Mouse (Mus musculus) kidney, postnatal 0 days (tissue): Measurements from ENCODE around the gene Olfr593. TPM values are rescaled to one million over a fixed set of nuclear protein-coding genes. Genes with fewer than 3 reads are reported as not detected.
"Not testable (repeated sequence)": the region's sequence is repeated elsewhere in the genome, so short reads cannot be mapped to it uniquely, and the experiment has no call there.

ENCODE experiments used
- ATAC-seq: fragments of 200-750 bp; cut with Nextera tagmentation; replicated peaks from 2 replicates; pipeline ENCODE4 v1.8.0; 2017; ENCODE audit warnings: low read depth, moderate number of reproducible peaks, moderate TSS enrichment, moderate library complexity; ENCODE audit not compliant: low FRiP score
- DNase-seq: peaks from one replicate; pipeline ENCODE4 v3.0.0-alpha.2; 2016; ENCODE audit warnings: low spot score
- H3K27ac ChIP-seq: fragments of 300-500 bp; sonication (generic); 2 replicates; pipeline ENCODE4 v1.5.1; 2014; ENCODE audit warnings: mild to moderate bottlenecking
- H3K27me3 ChIP-seq: fragments of 300-500 bp; sonication (generic); 2 replicates; pipeline ENCODE4 v1.6.1; 2014; ENCODE audit warnings: low read length, mixed read lengths; ENCODE audit not compliant: insufficient read depth
- H3K36me3 ChIP-seq: fragments of 300-500 bp; sonication (generic); 2 replicates; pipeline ENCODE4 v1.6.1; 2014; ENCODE audit warnings: low read length, mixed read lengths; ENCODE audit not compliant: insufficient read depth
- H3K4me1 ChIP-seq: fragments of 300-500 bp; sonication (generic); replicated peaks from 2 replicates; pipeline ENCODE4 v1.6.1; 2014; ENCODE audit warnings: antibody characterized with exemption, low read length, mixed read lengths; ENCODE audit not compliant: insufficient read depth
- H3K4me2 ChIP-seq: fragments of 300-500 bp; sonication (generic); 2 replicates; pipeline ENCODE4 v1.6.1; 2014; ENCODE audit warnings: mild to moderate bottlenecking, low read length, moderate library complexity, mixed read lengths
- H3K4me3 ChIP-seq: fragments of 300-500 bp; sonication (generic); replicated peaks from 2 replicates; pipeline ENCODE4 v1.5.1; 2014; ENCODE audit warnings: low read depth, low read length
- H3K9ac ChIP-seq: fragments of 300-500 bp; sonication (generic); 2 replicates; pipeline ENCODE4 v1.6.1; 2014; ENCODE audit warnings: low read depth, low read length
- H3K9me3 ChIP-seq: fragments of 300-500 bp; sonication (generic); replicated peaks from 2 replicates; pipeline ENCODE4 v1.6.1; 2016; ENCODE audit warnings: low read length, inconsistent platforms, mixed read lengths
- CTCF ChIP-seq: IDR thresholded peaks from 2 replicates; pipeline ENCODE4 v1.5.1; 2016; ENCODE audit warnings: antibody characterized with exemption, low read depth, mild to moderate bottlenecking, moderate library complexity
- WGBS: fragments of 180-500 bp; shearing (Covaris S2); extraction: QIAGEN DNeasy Blood & Tissue Kit; methylation state at CpG from one replicate; pipeline ENCODE4 v1.1.7; 2014; 5-methylcytosine and 5-hydroxymethylcytosine counted together
- microRNA-seq: library from miRNA; unstranded; fragments of <30 nt; microRNA quantifications from one replicate; pipeline ENCODE4, GENCODE M21; 2016
- polyA plus RNA-seq: library from polyadenylated mRNA; unstranded; fragments of >200 nt; fragmentation: Nextera tagmentation; extraction: Ambion mirVana; gene quantifications from 2 replicates; pipeline ENCODE4 v1.2.1, GENCODE M21; 2015

The Olfr593 gene
- not detected in 2 replicates for polyA plus RNA-seq

DNA sequence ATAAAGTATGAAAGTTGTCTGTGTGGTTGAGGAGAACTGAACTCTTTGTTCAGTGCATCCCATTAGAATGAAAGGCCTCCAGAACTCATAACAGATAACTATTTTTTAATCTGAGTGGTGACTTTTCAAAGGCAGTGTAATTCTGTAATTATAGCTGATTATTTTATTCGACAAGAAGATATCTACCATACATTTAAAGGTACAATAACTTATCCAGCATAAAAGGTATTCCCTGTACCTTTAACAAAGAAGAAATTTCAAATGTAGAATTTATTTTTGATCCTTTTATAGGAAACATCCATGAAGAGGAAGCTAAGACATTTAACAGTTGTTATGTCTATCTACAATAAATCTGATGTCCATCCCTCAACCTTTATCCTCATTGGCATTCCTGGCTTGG, at the start of gene Olfr593:
Gene Olfr593 (plus strand): TSS at position 301 of the 400 bp plus-strand sequence.
- Histone ChIP-seq H3K4me1 (no peaks in the 10 kb centered on the region), H3K36me3 (no peaks in the 10 kb centered on the region), H3K4me3 (no peak within 1 kb of the TSS), H3K4me2 (no peak within 1 kb of the TSS), H3K9ac (no peak within 1 kb of the TSS), H3K27me3 (no peaks in the 10 kb centered on the region), H3K27ac (no peak within 1 kb of the TSS), H3K9me3 (no peaks in the 10 kb centered on the region)
- no peak for DNase-seq
- ATAC-seq = no peak
- TF ChIP-seq CTCF = no peak
- WGBS = 68% methylated on average over 1 of the region's 1 CpGs

DNA sequence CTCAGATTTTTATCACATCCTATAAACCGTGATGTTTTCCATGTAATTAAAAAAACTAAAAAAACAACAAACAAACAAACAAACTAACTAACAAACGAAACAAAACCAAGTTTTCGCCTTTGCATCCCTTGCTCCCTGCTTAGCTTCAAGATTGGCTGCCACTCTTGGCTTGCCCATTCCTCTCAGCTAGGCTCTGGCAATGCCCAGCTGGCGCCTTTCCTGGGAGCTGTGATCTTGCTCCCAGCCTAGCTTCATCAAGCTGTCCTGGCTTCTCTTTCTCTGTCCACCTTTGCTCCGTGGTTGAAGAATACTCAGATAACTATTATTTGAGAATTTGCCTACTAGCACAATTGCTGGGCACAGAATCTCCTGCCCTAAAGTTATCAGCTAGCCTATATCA, 42.0 kb upstream of the Olfr593 start:
- H3K4me1 ChIP-seq = no peaks in the 10 kb centered on the region
- TF ChIP-seq CTCF = no peak
- ATAC-seq (no peak), DNase-seq (no peak)
- H3K36me3 ChIP-seq = no peaks in the 10 kb centered on the region
- no peaks in the 10 kb centered on the region for H3K27me3 ChIP-seq
- H3K4me3 ChIP-seq = no peak overlapping the region
- H3K9ac ChIP-seq = no peak overlapping the region
- H3K4me2 ChIP-seq = no peak overlapping the region
- no peak overlapping the region for H3K27ac ChIP-seq
- no peaks in the 10 kb centered on the region for H3K9me3 ChIP-seq
- 71% methylated on average over 5 of the region's 5 CpGs for WGBS

DNA sequence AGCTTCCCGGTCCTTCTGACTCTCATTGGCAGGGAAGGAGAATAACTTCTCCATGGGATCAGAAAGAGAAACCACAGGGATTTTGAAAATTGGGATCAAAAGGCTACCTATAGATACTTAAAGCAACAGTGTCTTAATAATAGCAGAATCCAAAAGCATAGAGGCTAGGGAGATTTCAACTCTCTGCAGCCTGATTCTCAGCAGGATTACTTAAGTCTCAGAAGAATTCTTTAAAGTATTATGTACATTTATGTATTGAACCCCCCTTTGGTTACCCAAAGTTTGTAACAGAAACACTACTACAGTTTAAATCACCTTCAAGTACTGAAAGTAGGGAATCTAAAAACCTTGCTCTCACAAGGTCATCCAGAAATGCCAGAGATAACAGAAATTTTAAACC, 33.4 kb upstream of the Olfr593 start, which contains the start of gene Olfr591:
Gene Olfr591 (minus strand): TSS at position 101 of the 400 bp plus-strand sequence.
- no peak for TF ChIP-seq CTCF
- H3K27me3 ChIP-seq = no peaks in the 10 kb centered on the region
- ATAC-seq (no peak), DNase-seq (no peak)
- H3K9ac ChIP-seq = no peak within 1 kb of the TSS
- H3K4me1 ChIP-seq = no peaks in the 10 kb centered on the region
- WGBS = 85% methylated on average over 1 of the region's 1 CpGs
- no peak within 1 kb of the TSS for H3K4me3 ChIP-seq
- H3K36me3 ChIP-seq = no peaks in the 10 kb centered on the region
- no peak within 1 kb of the TSS for H3K4me2 ChIP-seq
- no peaks in the 10 kb centered on the region for H3K9me3 ChIP-seq
- no peak within 1 kb of the TSS for H3K27ac ChIP-seq

DNA sequence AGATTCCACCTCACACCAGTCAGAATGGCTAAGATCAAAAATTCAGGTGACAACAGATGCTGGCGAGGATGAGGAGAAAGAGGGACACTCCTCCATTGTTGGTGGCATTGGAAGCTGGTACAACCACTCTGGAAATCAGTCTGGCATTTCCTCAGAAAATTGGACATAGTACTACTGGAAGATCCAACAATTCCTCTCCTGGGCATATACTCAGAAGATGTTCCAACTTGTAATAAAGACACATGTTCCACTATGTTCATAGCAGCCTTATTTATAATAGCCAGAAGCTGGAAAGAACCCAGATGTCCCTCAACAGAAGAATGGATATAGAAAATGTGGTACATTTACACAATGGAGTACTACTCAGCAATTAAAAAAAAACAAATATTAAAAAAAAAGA, 27.2 kb upstream of the Olfr593 start, which contains the start of gene Olfr592:
Gene Olfr592 (plus strand): TSS at position 301 of the 400 bp plus-strand sequence.
- not testable (repeated sequence) for H3K4me3 ChIP-seq, H3K9me3 ChIP-seq, H3K4me1 ChIP-seq, ATAC-seq, H3K27ac ChIP-seq, H3K36me3 ChIP-seq, H3K27me3 ChIP-seq, H3K4me2 ChIP-seq, DNase-seq, H3K9ac ChIP-seq
- 76% methylated on average over 1 of the region's 1 CpGs for WGBS

DNA sequence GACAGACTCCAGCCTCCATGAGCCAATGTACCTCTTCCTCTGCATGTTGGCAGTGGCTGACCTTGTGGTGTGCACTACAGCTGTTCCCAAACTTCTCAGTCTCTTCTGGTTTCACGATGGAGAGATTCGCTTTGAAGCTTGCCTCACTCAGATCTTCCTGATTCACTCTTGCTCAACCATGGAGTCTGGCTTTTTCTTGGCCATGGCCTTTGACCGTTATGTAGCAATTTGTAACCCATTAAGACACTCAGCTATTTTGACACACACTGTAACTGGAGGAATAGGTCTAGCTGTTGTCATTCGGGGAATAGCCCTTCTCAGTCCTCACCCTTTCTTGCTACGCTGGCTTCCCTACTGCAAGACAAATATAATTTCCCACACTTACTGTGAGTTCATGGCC, 388 bp downstream of the Olfr593 start:
- not testable (repeated sequence) for H3K27me3 ChIP-seq, H3K4me2 ChIP-seq, DNase-seq, ATAC-seq, H3K27ac ChIP-seq, H3K4me3 ChIP-seq, H3K9ac ChIP-seq, H3K4me1 ChIP-seq, H3K36me3 ChIP-seq, H3K9me3 ChIP-seq
- 84% methylated on average over 5 of the region's 5 CpGs for WGBS

DNA sequence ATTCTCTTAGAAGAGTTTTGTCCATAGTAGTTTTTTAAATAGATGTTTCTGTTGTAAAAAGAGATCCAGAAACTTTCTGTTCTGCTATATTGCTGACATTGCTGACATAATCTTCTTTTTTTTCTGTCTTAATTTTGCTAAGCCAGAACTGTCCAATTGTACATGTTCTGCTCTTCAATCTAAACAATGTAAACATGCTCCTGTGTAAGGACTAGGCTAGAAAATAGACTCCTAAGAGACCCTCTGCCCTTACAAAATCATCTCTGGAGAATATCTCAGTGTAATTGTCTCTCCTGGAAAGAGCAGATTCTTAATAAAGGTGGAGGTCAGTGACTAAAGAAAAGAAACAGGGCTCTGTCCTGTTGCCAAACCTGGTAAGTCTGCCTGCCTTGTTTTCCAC, 5.0 kb downstream of the Olfr593 start, which contains the start of gene Olfr594:
Gene Olfr594 (plus strand): TSS at position 301 of the 400 bp plus-strand sequence.
- DNase-seq (no peak), ATAC-seq (no peak)
- Histone ChIP-seq H3K4me3 (no peak within 1 kb of the TSS), H3K9me3 (no peaks in the 10 kb centered on the region), H3K4me2 (no peak within 1 kb of the TSS), H3K27me3 (no peaks in the 10 kb centered on the region), H3K27ac (no peak within 1 kb of the TSS), H3K36me3 (no peaks in the 10 kb centered on the region), H3K4me1 (no peaks in the 10 kb centered on the region), H3K9ac (no peak within 1 kb of the TSS)
- TF ChIP-seq CTCF = no peak

DNA sequence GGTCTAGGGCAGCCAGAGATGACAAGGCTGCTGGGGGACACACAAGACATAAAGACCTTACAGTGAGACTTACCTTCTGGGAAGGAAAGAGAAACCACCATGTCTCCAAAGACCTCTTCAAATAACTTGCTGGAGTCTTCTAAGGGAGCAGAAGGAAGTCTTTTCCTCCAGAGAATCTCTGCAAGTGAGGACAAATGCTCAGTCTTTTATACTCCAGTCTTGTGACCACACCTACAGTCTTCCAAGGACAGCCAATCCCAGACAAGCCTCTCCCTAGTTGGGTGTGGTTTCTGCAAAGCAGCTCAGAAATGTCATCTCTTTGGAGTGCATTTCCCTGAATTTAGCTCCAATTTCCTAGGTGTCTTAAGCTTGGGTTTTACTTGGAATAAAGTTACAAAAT, 40.7 kb downstream of the Olfr593 start, which contains the start of gene Usp17ld:
Gene Usp17ld (minus strand): TSS at position 101 of the 400 bp plus-strand sequence.
- not testable (repeated sequence) for H3K36me3 ChIP-seq, DNase-seq, H3K4me1 ChIP-seq, H3K9me3 ChIP-seq, ATAC-seq, H3K27me3 ChIP-seq, H3K4me2 ChIP-seq, H3K4me3 ChIP-seq, H3K27ac ChIP-seq, H3K9ac ChIP-seq

Small RNA genes lying within 50 kb of the gene (microRNA-seq; reads per million reads assigned to microRNA genes)
- not detected for gene Gm25171

Other genes with a start within 250 kb of the Olfr593 start
- not detected in 2 replicates for gene Olfr576, start 249.2 kb upstream of the Olfr593 start, polyA plus RNA-seq
- gene Olfr577, start 235.9 kb upstream of the Olfr593 start, polyA plus RNA-seq = not detected in 2 replicates
- not detected in 2 replicates for gene Olfr578, start 222.5 kb upstream of the Olfr593 start, polyA plus RNA-seq
- not detected in 2 replicates for gene Olfr582, start 173.8 kb upstream of the Olfr593 start, polyA plus RNA-seq
- not detected in 2 replicates for gene Olfr583, start 160.6 kb upstream of the Olfr593 start, polyA plus RNA-seq
- gene Olfr584, start 130.0 kb upstream of the Olfr593 start, polyA plus RNA-seq = not detected in 2 replicates
- not detected in 2 replicates for gene Olfr585, start 114.1 kb upstream of the Olfr593 start, polyA plus RNA-seq
- gene Olfr586, start 86.2 kb upstream of the Olfr593 start, polyA plus RNA-seq = not detected in 2 replicates
- not detected in 2 replicates for gene Olfr588-ps1, start 71.0 kb upstream of the Olfr593 start, polyA plus RNA-seq
- not detected in 2 replicates for gene Olfr589, start 55.5 kb upstream of the Olfr593 start, polyA plus RNA-seq
- gene Olfr591, start 33.5 kb upstream of the Olfr593 start, polyA plus RNA-seq = not detected in 2 replicates
- gene Olfr592, start 27.1 kb upstream of the Olfr593 start, polyA plus RNA-seq = not detected in 2 replicates
- not detected in 2 replicates for gene Olfr594, start 5.1 kb downstream of the Olfr593 start, polyA plus RNA-seq
- not detected in 2 replicates for gene Usp17ld, start 40.6 kb downstream of the Olfr593 start, polyA plus RNA-seq
- gene Olfr596, start 93.8 kb downstream of the Olfr593 start, polyA plus RNA-seq = not detected in 2 replicates
- not detected in 2 replicates for gene Olfr597, start 104.5 kb downstream of the Olfr593 start, polyA plus RNA-seq
- gene Olfr598, start 111.7 kb downstream of the Olfr593 start, polyA plus RNA-seq = not detected in 2 replicates
- not detected in 2 replicates for gene Olfr599, start 124.1 kb downstream of the Olfr593 start, polyA plus RNA-seq
- gene Olfr600, start 137.8 kb downstream of the Olfr593 start, polyA plus RNA-seq = not detected in 2 replicates
- gene Olfr601, start 150.8 kb downstream of the Olfr593 start, polyA plus RNA-seq = not detected in 2 replicates
- not detected in 2 replicates for gene Olfr603, start 174.3 kb downstream of the Olfr593 start, polyA plus RNA-seq
- not detected in 2 replicates for gene Usp17lc, start 203.2 kb downstream of the Olfr593 start, polyA plus RNA-seq
- not detected in 2 replicates for gene Olfr605, start 233.6 kb downstream of the Olfr593 start, polyA plus RNA-seq
- not detected in 2 replicates for gene Olfr606, start 237.2 kb downstream of the Olfr593 start, polyA plus RNA-seq